Mouse (Mus musculus): ENCODE measurements around the gene Cradd.

GRCm38 (mm10) chr10:95354673-95355072 lies 30.7 kb upstream of the Cradd start:
- TF ChIP-seq TAL1 (IDR thresholded peaks at IDR 0.05; ENCODE audit: low read length) (no peak), GATA1 (IDR thresholded peaks at IDR 0.05; ENCODE audit: low read length) (no peak)
